Comparison of ENCODE assay signal across 7 mouse cellular contexts in genomic region chr11:45979946-45980892, GRCm38 (mm10). TPM values are rescaled to one million over a fixed set of nuclear protein-coding genes. Genes with fewer than 3 reads are reported as not detected.
DNase-seq lines count a peak whose midpoint lies in the region; ATAC-seq and TF ChIP-seq lines count a peak whose summit lies in the region.

TSS of gene Sox30 (plus strand) at chr11:45980310.

- peak within 1 kb of the TSS; percentile 49 for H3K4me3 ChIP-seq in bone marrow, adult 2 months (replicated peaks; ENCODE audit: control insufficient read depth, low read depth, low read length)
- H3K4me3 ChIP-seq in limb, embryonic 15.5 days, result peak within 1 kb of the TSS; percentile 63
- H3K4me3 ChIP-seq in midbrain, embryonic 15.5 days, result peak within 1 kb of the TSS; percentile 62

- no peaks in the 10 kb centered on the region for H3K4me1 ChIP-seq in bone marrow, adult 2 months (ENCODE audit: control insufficient read depth, insufficient read depth, low read length)
- H3K4me1 ChIP-seq in limb, embryonic 15.5 days, result peaks cover 12% of the 10 kb centered on the region; the same call in 1 of the 2 replicates
- peaks cover 6% of the 10 kb centered on the region; the same call in 1 of the 2 replicates for H3K4me1 ChIP-seq in midbrain, embryonic 15.5 days

- H3K27ac ChIP-seq in bone marrow, adult 2 months (ENCODE audit: control insufficient read depth, insufficient read depth, low read depth, low read length, poor library complexity), result no peak within 1 kb of the TSS; the same call in 1 of the 2 replicates
- H3K27ac ChIP-seq in limb, embryonic 15.5 days, result peak within 1 kb of the TSS; percentile 75
- H3K27ac ChIP-seq in midbrain, embryonic 15.5 days, result peak within 1 kb of the TSS; percentile 66

- H3K9me3 ChIP-seq in limb, embryonic 15.5 days, result no peaks in the 10 kb centered on the region
- H3K9me3 ChIP-seq in midbrain, embryonic 15.5 days, result 0 out of 2 replicates have a peak, but pooled peaks cover 3% of the 10 kb centered on the region

- TF ChIP-seq POLR2A in bone marrow, adult 2 months (IDR thresholded peaks at IDR 0.05; ENCODE audit: borderline replicate concordance, control insufficient read depth, low read depth, low read length), result no peak

- WGBS in bone marrow, adult 2 months, result 19% methylated on average over 112 of the region's 115 CpGs
- 18% methylated on average over 54 of the region's 115 CpGs for WGBS in limb, embryonic 15.5 days
- 8% methylated on average over 91 of the region's 115 CpGs for WGBS in midbrain, embryonic 15.5 days

- peak within 1 kb of the TSS; percentile 82 for H3K9ac ChIP-seq in limb, embryonic 15.5 days
- H3K9ac ChIP-seq in midbrain, embryonic 15.5 days, result peak within 1 kb of the TSS; percentile 77

- DNase-seq in Muller cell, postnatal 12 days (ENCODE audit: inconsistent ontology term), result peak; percentile 56
- peak; percentile 22 to 28 for DNase-seq in frontal cortex, postnatal 14 days (ENCODE audit: low spot score in 2 of 2)
- DNase-seq in spleen, postnatal 4 days (ENCODE audit: low spot score in 2 of 2), result peak; percentile 34 to 73

- peak; percentile 25 for ATAC-seq in inflammation-experienced regulatory T-cells, adult 6 months
- peak; percentile 79; the same call in 1 of the 2 replicates for ATAC-seq in limb, embryonic 15.5 days (ENCODE audit: insufficient number of reproducible peaks, low FRiP score, low TSS enrichment, low read depth)
- ATAC-seq in midbrain, embryonic 15.5 days (replicated peaks), result peak; percentile 99

- H3K36me3 ChIP-seq in limb, embryonic 15.5 days, result no peaks in the 10 kb centered on the region
- H3K36me3 ChIP-seq in midbrain, embryonic 15.5 days (replicated peaks), result no peaks in the 10 kb centered on the region

- peak within 1 kb of the TSS; percentile 88 for H3K4me2 ChIP-seq in limb, embryonic 15.5 days
- peak within 1 kb of the TSS; percentile 91 for H3K4me2 ChIP-seq in midbrain, embryonic 15.5 days

- TF ChIP-seq CTCF in bone marrow, adult 2 months (IDR thresholded peaks at IDR 0.05; ENCODE audit: control insufficient read depth, insufficient read depth, low read length), result no peak

- peaks cover 6% of the 10 kb centered on the region; the same call in 1 of the 2 replicates for H3K27me3 ChIP-seq in limb, embryonic 15.5 days
- no peaks in the 10 kb centered on the region for H3K27me3 ChIP-seq in midbrain, embryonic 15.5 days (replicated peaks)

RNA-seq across cellular contexts. Expression of gene Sox30, which starts in this region (rescaled TPM):
- polyA plus RNA-seq in bone marrow, adult 2 months (2011; ENCODE audit: insufficient read depth, insufficient read length, low replicate concordance, missing spikeins), result not detected in 2 replicates
- polyA plus RNA-seq in inflammation-experienced regulatory T-cells, adult 6 months (2017; shearing (Covaris generic)), result under 1 TPM in 1 of 3 experiments, not detected in 2; 0.21 TPM
- 0.24 and 0.28 TPM in 2 replicates for polyA plus RNA-seq in limb, embryonic 15.5 days (2015; fragmentation: Nextera tagmentation; extraction: Ambion mirVana)
- 0.18 and 0.23 TPM in 2 replicates for polyA plus RNA-seq in midbrain, embryonic 15.5 days (2015; fragmentation: Nextera tagmentation; extraction: Ambion mirVana)

Comparison
In these comparisons a context has a peak if more than half of its experiments do, and no peak if none do; other contexts are left out.
1. Peak in ATAC-seq in inflammation-experienced regulatory T-cells, adult 6 months; RNA of the gene not detected or under 1 TPM.
2. Peak in ATAC-seq, H3K4me3 ChIP-seq, H3K27ac ChIP-seq, H3K9ac ChIP-seq and H3K4me2 ChIP-seq in limb, embryonic 15.5 days; RNA of the gene not detected or under 1 TPM.
3. Peak in ATAC-seq, H3K4me3 ChIP-seq, H3K27ac ChIP-seq, H3K9ac ChIP-seq and H3K4me2 ChIP-seq in midbrain, embryonic 15.5 days; RNA of the gene not detected or under 1 TPM.
4. ATAC-seq: peak in every context shown above with its lines; median percentile 99 in midbrain, embryonic 15.5 days; 79 in limb, embryonic 15.5 days; 25 in inflammation-experienced regulatory T-cells, adult 6 months.